Mouse (Mus musculus) stomach, embryonic 14.5 days (tissue): Measurements from ENCODE around the gene Myo9b. TPM values are rescaled to one million over a fixed set of nuclear protein-coding genes. Genes with fewer than 3 reads are reported as not detected.
"Not testable (repeated sequence)": the region's sequence is repeated elsewhere in the genome, so short reads cannot be mapped to it uniquely, and the experiment has no call there.

Source experiments
- ATAC-seq: fragments of 200-750 bp; cut with Nextera tagmentation; 2 replicates; pipeline ENCODE4 v1.8.0; 2017; ENCODE audit warnings: low read depth, moderate TSS enrichment; ENCODE audit not compliant: insufficient number of reproducible peaks, insufficient read depth, low FRiP score
- H3K27ac ChIP-seq: fragments of 300-500 bp; sonication (generic); 2 replicates; pipeline ENCODE4 v1.5.1; 2014; ENCODE audit warnings: mild to moderate bottlenecking, low read length, moderate library complexity, mixed read lengths
- H3K27me3 ChIP-seq: fragments of 300-500 bp; sonication (generic); 2 replicates; pipeline ENCODE4 v1.6.1; 2014; ENCODE audit warnings: low read length, control low read depth, mixed read lengths; ENCODE audit not compliant: control insufficient read depth, insufficient read depth
- H3K36me3 ChIP-seq: fragments of 300-500 bp; sonication (generic); 2 replicates; pipeline ENCODE4 v1.6.1; 2014; ENCODE audit warnings: mild to moderate bottlenecking, control low read depth, low read length, moderate library complexity, mixed read lengths; ENCODE audit not compliant: control insufficient read depth, insufficient read depth
- H3K4me1 ChIP-seq: fragments of 300-500 bp; sonication (generic); 2 replicates; pipeline ENCODE4 v1.6.1; 2014; ENCODE audit warnings: low read length, control low read depth, mixed read lengths; ENCODE audit not compliant: control insufficient read depth, insufficient read depth
- H3K4me2 ChIP-seq: fragments of 300-500 bp; sonication (generic); replicated peaks from 2 replicates; pipeline ENCODE4 v1.6.1; 2014; ENCODE audit warnings: low read depth, low read length, control low read depth
- H3K4me3 ChIP-seq: fragments of 300-500 bp; sonication (generic); 2 replicates; pipeline ENCODE4 v1.5.1; 2014; ENCODE audit warnings: low read depth, low read length, control low read depth
- H3K9ac ChIP-seq: fragments of 300-500 bp; sonication (generic); replicated peaks from 2 replicates; pipeline ENCODE4 v1.6.1; 2014; ENCODE audit warnings: low read depth, mild to moderate bottlenecking, control low read depth, low read length, moderate library complexity, mixed read lengths
- H3K9me3 ChIP-seq: fragments of 300-500 bp; sonication (generic); 2 replicates; pipeline ENCODE4 v1.6.1; 2016; ENCODE audit warnings: low read depth, low read length, control low read depth; ENCODE audit not compliant: control insufficient read depth
- WGBS: fragments of 180-500 bp; shearing (Covaris S2); extraction: QIAGEN DNeasy Blood & Tissue Kit; methylation state at CpG from one replicate; pipeline ENCODE4 v1.1.7; 2014; 5-methylcytosine and 5-hydroxymethylcytosine counted together
- polyA plus RNA-seq: library from polyadenylated mRNA; unstranded; fragments of >200 nt; fragmentation: Nextera tagmentation; extraction: Ambion mirVana; gene quantifications from 2 replicates; pipeline ENCODE4 v1.2.1, GENCODE M21; 2014

The Myo9b gene
- polyA plus RNA-seq, 1 experiment from 2014 or later = 22.5 TPM

GRCm38 (mm10) chr8:71289098-71289497 lies 16.6 kb downstream of the Myo9b start:
- Histone ChIP-seq H3K27me3 (no peaks in the 10 kb centered on the region), H3K36me3 (peaks cover 13% of the 10 kb centered on the region), H3K9me3 (no peaks in the 10 kb centered on the region), H3K9ac (no peak overlapping the region), H3K4me1 (no peaks in the 10 kb centered on the region), H3K27ac (no peak overlapping the region), H3K4me2 (no peak overlapping the region), H3K4me3 (no peak overlapping the region)
- 79% methylated on average over 7 of the region's 7 CpGs for WGBS
- ATAC-seq = no peak

GRCm38 (mm10) chr8:71290211-71290610 lies 17.7 kb downstream of the Myo9b start:
- 96% methylated on average over 21 of the region's 21 CpGs for WGBS
- ATAC-seq = no peak

GRCm38 (mm10) chr8:71290911-71291310 lies 18.4 kb downstream of the Myo9b start:
- no peak for ATAC-seq
- Histone ChIP-seq H3K4me3 (no peak overlapping the region), H3K9me3 (no peaks in the 10 kb centered on the region), H3K36me3 (peaks cover 18% of the 10 kb centered on the region), H3K4me2 (no peak overlapping the region), H3K9ac (no peak overlapping the region), H3K27ac (no peak overlapping the region), H3K4me1 (no peaks in the 10 kb centered on the region), H3K27me3 (no peaks in the 10 kb centered on the region)
- WGBS = 95% methylated on average over 10 of the region's 10 CpGs

More at GRCm38 (mm10) chr8:71290211-71290610, 17.7 kb downstream of the Myo9b start:
- Histone ChIP-seq H3K27me3 (no peaks in the 10 kb centered on the region), H3K9me3 (no peaks in the 10 kb centered on the region), H3K9ac (no peak overlapping the region), H3K4me2 (no peak overlapping the region), H3K27ac (no peak overlapping the region), H3K36me3 (peaks cover 18% of the 10 kb centered on the region), H3K4me1 (no peaks in the 10 kb centered on the region), H3K4me3 (no peak overlapping the region)

- 93% methylated on average over 6 of the region's 6 CpGs for WGBS
- ATAC-seq = no peak
Observed at GRCm38 (mm10) chr8:71291351-71291750, 18.8 kb downstream of the Myo9b start.

GRCm38 (mm10) chr8:71293930-71294329 lies 21.4 kb downstream of the Myo9b start:
- not testable (repeated sequence) for ATAC-seq, H3K4me3 ChIP-seq, H3K27ac ChIP-seq, H3K9me3 ChIP-seq, H3K9ac ChIP-seq, H3K27me3 ChIP-seq, H3K4me2 ChIP-seq, H3K4me1 ChIP-seq
- WGBS = 93% methylated on average over 3 of the region's 3 CpGs
- H3K36me3 ChIP-seq = peaks cover 21% of the 10 kb centered on the region

More at GRCm38 (mm10) chr8:71291351-71291750, 18.8 kb downstream of the Myo9b start:
- Histone ChIP-seq H3K9me3 (no peaks in the 10 kb centered on the region), H3K4me2 (no peak overlapping the region), H3K9ac (no peak overlapping the region), H3K27me3 (no peaks in the 10 kb centered on the region), H3K4me3 (no peak overlapping the region), H3K4me1 (no peaks in the 10 kb centered on the region), H3K36me3 (peaks cover 18% of the 10 kb centered on the region), H3K27ac (no peak overlapping the region)

GRCm38 (mm10) chr8:71296188-71296621 lies 23.7 kb downstream of the Myo9b start:
- 85% methylated on average over 2 of the region's 2 CpGs for WGBS
- no peak overlapping the region for H3K4me3 ChIP-seq
- no peak overlapping the region for H3K4me2 ChIP-seq
- no peak for ATAC-seq
- H3K27ac ChIP-seq = no peak overlapping the region
- H3K9me3 ChIP-seq = no peaks in the 10 kb centered on the region
- no peaks in the 10 kb centered on the region for H3K4me1 ChIP-seq
- no peaks in the 10 kb centered on the region for H3K27me3 ChIP-seq
- H3K36me3 ChIP-seq = peaks cover 9% of the 10 kb centered on the region
- H3K9ac ChIP-seq = no peak overlapping the region

- Histone ChIP-seq H3K9ac (no peak overlapping the region), H3K4me3 (no peak overlapping the region), H3K4me1 (no peaks in the 10 kb centered on the region), H3K9me3 (no peaks in the 10 kb centered on the region), H3K27me3 (no peaks in the 10 kb centered on the region), H3K4me2 (no peak overlapping the region), H3K36me3 (peaks cover 8% of the 10 kb centered on the region), H3K27ac (no peak overlapping the region)
- ATAC-seq = no peak
- 98% methylated on average over 2 of the region's 2 CpGs for WGBS
Observed at GRCm38 (mm10) chr8:71296784-71297183, 24.3 kb downstream of the Myo9b start.

GRCm38 (mm10) chr8:71297439-71297838 lies 24.9 kb downstream of the Myo9b start:
- H3K9ac ChIP-seq = no peak overlapping the region
- H3K27me3 ChIP-seq = no peaks in the 10 kb centered on the region
- ATAC-seq = no peak
- H3K4me1 ChIP-seq = no peaks in the 10 kb centered on the region
- 94% methylated on average over 1 of the region's 1 CpGs for WGBS
- no peak overlapping the region for H3K4me2 ChIP-seq
- no peaks in the 10 kb centered on the region for H3K9me3 ChIP-seq
- no peak overlapping the region for H3K27ac ChIP-seq
- peaks cover 8% of the 10 kb centered on the region for H3K36me3 ChIP-seq
- H3K4me3 ChIP-seq = no peak overlapping the region

GRCm38 (mm10) chr8:71299716-71300115 lies 27.2 kb downstream of the Myo9b start:
- Histone ChIP-seq H3K36me3 (peaks cover 5% of the 10 kb centered on the region), H3K4me3 (no peak overlapping the region), H3K9ac (no peak overlapping the region), H3K27ac (no peak overlapping the region), H3K4me2 (no peak overlapping the region), H3K4me1 (no peaks in the 10 kb centered on the region), H3K9me3 (no peaks in the 10 kb centered on the region), H3K27me3 (no peaks in the 10 kb centered on the region)
- ATAC-seq = no peak
- WGBS = 83% methylated on average over 3 of the region's 3 CpGs
